Mouse (Mus musculus) left cerebral cortex, postnatal 4 days (tissue): ENCODE results near the gene Tspan4. TPM values are rescaled to one million over a fixed set of nuclear protein-coding genes. Genes with fewer than 3 reads are reported as not detected.
"Not testable (repeated sequence)": the region's sequence is repeated elsewhere in the genome, so short reads cannot be mapped to it uniquely, and the experiment has no call there.

Experiments used
- DNase-seq: peaks from one replicate; pipeline ENCODE4 v3.0.0-alpha.2; 2022
- intact Hi-C: fragments of 180-260 bp; cut with DNase I; formaldehyde crosslinking; loops from one replicate; pipeline ENCODE4 v1.15.1; 2025
- total RNA-seq, 2 experiments: library from RNA; stranded (reverse); gene quantifications; 2 replicates each; pipeline ENCODE4 v1.2.3; 2021

The Tspan4 gene
- total RNA-seq, 2 experiments from 2014 or later = 33.5 to 35.9 TPM

GRCm38 (mm10) chr7:141438201-141438968 is 36.7 kb upstream of the Tspan4 start:
- intact Hi-C loops = no loop called here
- no peak for DNase-seq

GRCm38 (mm10) chr7:141439140-141439679 is 35.8 kb upstream of the Tspan4 start:
- intact Hi-C loops = no loop called here
- no peak for DNase-seq

GRCm38 (mm10) chr7:141439811-141440210 is 35.2 kb upstream of the Tspan4 start:
- DNase-seq = no peak
- intact Hi-C loops = no loop called here

GRCm38 (mm10) chr7:141440613-141441012 is 34.4 kb upstream of the Tspan4 start:
- intact Hi-C loops = no loop called here
- peak; percentile 78 for DNase-seq

GRCm38 (mm10) chr7:141441460-141441859 is 33.6 kb upstream of the Tspan4 start:
- DNase-seq = no peak

GRCm38 (mm10) chr7:141442199-141442598 is 32.8 kb upstream of the Tspan4 start:
- intact Hi-C loops = no loop called here
- DNase-seq = no peak

More at GRCm38 (mm10) chr7:141441460-141441859, 33.6 kb upstream of the Tspan4 start:
- intact Hi-C loops = no loop called here

GRCm38 (mm10) chr7:141443081-141443821 is 31.8 kb upstream of the Tspan4 start:
- intact Hi-C loops = no loop called here
- DNase-seq = peak; percentile 57

- DNase-seq = no peak
- intact Hi-C loops = no loop called here
Observed at GRCm38 (mm10) chr7:141443828-141444237, 31.2 kb upstream of the Tspan4 start, which contains the start of gene Pidd1. Gene Pidd1 (minus strand): TSS chr7:141444025.

- intact Hi-C loops = not testable (repeated sequence)
Observed at GRCm38 (mm10) chr7:141446374-141446773, 28.7 kb upstream of the Tspan4 start.

GRCm38 (mm10) chr7:141447110-141447991 is 27.7 kb upstream of the Tspan4 start, which contains the start of gene Rplp2:
Gene Rplp2 (plus strand): TSS chr7:141447370.
- intact Hi-C loops = no loop called here
- peak; percentile 95 for DNase-seq

More at GRCm38 (mm10) chr7:141446374-141446773, 28.7 kb upstream of the Tspan4 start:
- DNase-seq = not testable (repeated sequence)

GRCm38 (mm10) chr7:141451928-141452327 is 23.1 kb upstream of the Tspan4 start:
- no peak for DNase-seq
- intact Hi-C loops = no loop called here

- intact Hi-C loops = no loop called here
- DNase-seq = no peak
Observed at GRCm38 (mm10) chr7:141453636-141454035, 21.4 kb upstream of the Tspan4 start.

- DNase-seq = peak; percentile 94
- intact Hi-C loops = no loop called here
Observed at GRCm38 (mm10) chr7:141454967-141455551, 20.0 kb upstream of the Tspan4 start, which contains the start of gene Pnpla2. Gene Pnpla2 (plus strand): TSS chr7:141455198.

GRCm38 (mm10) chr7:141455610-141456314 is 19.3 kb upstream of the Tspan4 start:
- no peak for DNase-seq

GRCm38 (mm10) chr7:141456739-141457138 is 18.3 kb upstream of the Tspan4 start:
- intact Hi-C loops = no loop called here
- no peak for DNase-seq

More at GRCm38 (mm10) chr7:141455610-141456314, 19.3 kb upstream of the Tspan4 start:
- intact Hi-C loops = no loop called here

- intact Hi-C loops = no loop called here
Observed at GRCm38 (mm10) chr7:141457236-141457635, 17.8 kb upstream of the Tspan4 start.

GRCm38 (mm10) chr7:141457986-141458660 is 16.9 kb upstream of the Tspan4 start:
- intact Hi-C loops = no loop called here
- no peak for DNase-seq

More at GRCm38 (mm10) chr7:141457236-141457635, 17.8 kb upstream of the Tspan4 start:
- DNase-seq = no peak

GRCm38 (mm10) chr7:141458661-141459060 is 16.4 kb upstream of the Tspan4 start:
- no peak for DNase-seq
- intact Hi-C loops = no loop called here

GRCm38 (mm10) chr7:141459301-141459711 is 15.7 kb upstream of the Tspan4 start:
- intact Hi-C loops = no loop called here

More at GRCm38 (mm10) chr7:141459301-141459711, 15.7 kb upstream of the Tspan4 start:
- DNase-seq = no peak
